8 mouse cellular contexts compared by ENCODE assay signal in genomic region chr7:143460217-143460834, GRCm38 (mm10). TPM values are rescaled to one million over a fixed set of nuclear protein-coding genes. Genes with fewer than 3 reads are reported as not detected.
DNase-seq lines count a peak whose midpoint lies in the region; ATAC-seq and TF ChIP-seq lines count a peak whose summit lies in the region.

No protein-coding gene starts in this region.

- H3K9me3 ChIP-seq in E14TG2a.4 (ENCODE audit: low read length) = peaks cover 3% of the 10 kb centered on the region; the same call in 1 of the 2 replicates
- H3K9me3 ChIP-seq in forebrain, postnatal 0 days (ENCODE audit: low read length) = no peaks in the 10 kb centered on the region
- peaks cover 34% of the 10 kb centered on the region for H3K9me3 ChIP-seq in liver, embryonic 12.5 days (replicated peaks)

- peak overlapping the region; percentile 43 for H3K9ac ChIP-seq in forebrain, postnatal 0 days
- peak overlapping the region; percentile 19 for H3K9ac ChIP-seq in liver, embryonic 12.5 days

- peaks cover 42% of the 10 kb centered on the region for H3K4me1 ChIP-seq in E14TG2a.4 (replicated peaks; ENCODE audit: low read depth, low read length)
- 0 out of 2 replicates have a peak, but pooled peaks cover 3% of the 10 kb centered on the region for H3K4me1 ChIP-seq in forebrain, postnatal 0 days (ENCODE audit: insufficient read depth)
- peaks cover 21% of the 10 kb centered on the region for H3K4me1 ChIP-seq in liver, embryonic 12.5 days

- DNase-seq in gastrocnemius, adult 2 months = no peak
- DNase-seq in gastrocnemius, postnatal 36 days = no peak
- DNase-seq in forebrain, postnatal 0 days = peak; percentile 27
- no peak for DNase-seq in natural killer cell, adult 2 months (ENCODE audit: low spot score in 2 of 2)
- no peak for DNase-seq in cerebellum, adult 9-10 months
- no peak for DNase-seq in left cerebral cortex, postnatal 25 days (ENCODE audit: low spot score in 2 of 2)

- no peaks in the 10 kb centered on the region for H3K36me3 ChIP-seq in E14TG2a.4 (ENCODE audit: insufficient read depth, low read length)
- H3K36me3 ChIP-seq in forebrain, postnatal 0 days (ENCODE audit: insufficient read depth) = no peaks in the 10 kb centered on the region
- peaks cover 6% of the 10 kb centered on the region; the same call in 1 of the 2 replicates for H3K36me3 ChIP-seq in liver, embryonic 12.5 days

- H3K4me3 ChIP-seq in gastrocnemius, adult 2 months = peak overlapping the region; percentile 81
- H3K4me3 ChIP-seq in E14TG2a.4 (replicated peaks; ENCODE audit: low read length) = peak overlapping the region; percentile 78
- peak overlapping the region; percentile 36 for H3K4me3 ChIP-seq in forebrain, postnatal 0 days (ENCODE audit: low read depth, low read length)
- peak overlapping the region; percentile 51 for H3K4me3 ChIP-seq in liver, embryonic 12.5 days

- H3K4me2 ChIP-seq in forebrain, postnatal 0 days (ENCODE audit: low read depth) = peak overlapping the region; percentile 47
- peak overlapping the region; percentile 68 for H3K4me2 ChIP-seq in liver, embryonic 12.5 days

- peak; percentile 2; the same call in 1 of the 2 replicates for ATAC-seq in forebrain, postnatal 0 days
- no peak for ATAC-seq in liver, embryonic 12.5 days

- H3K27me3 ChIP-seq in E14TG2a.4 (ENCODE audit: insufficient read depth, low read length) = peaks cover 94% of the 10 kb centered on the region
- peaks cover 12% of the 10 kb centered on the region for H3K27me3 ChIP-seq in forebrain, postnatal 0 days (ENCODE audit: insufficient read depth, low read length)
- peaks cover 100% of the 10 kb centered on the region for H3K27me3 ChIP-seq in liver, embryonic 12.5 days (replicated peaks)

- WGBS in forebrain, postnatal 0 days = 46% methylated on average over 60 of the region's 60 CpGs
- WGBS in liver, embryonic 12.5 days (ENCODE audit: insufficient replicate concordance) = 30% methylated on average over 60 of the region's 60 CpGs

- peak overlapping the region; percentile 82 for H3K27ac ChIP-seq in gastrocnemius, adult 2 months
- H3K27ac ChIP-seq in forebrain, postnatal 0 days (ENCODE audit: low read depth, low read length) = no peak overlapping the region
- H3K27ac ChIP-seq in liver, embryonic 12.5 days = peak overlapping the region; percentile 50; the same call in 1 of the 2 replicates

- no peak; the same call in 1 of the 2 replicates for TF ChIP-seq CTCF in gastrocnemius, adult 2 months (IDR thresholded peaks at IDR 0.05)
- no peak for TF ChIP-seq CTCF in E14TG2a.4 (conservative IDR thresholded peaks at IDR 0.05; ENCODE audit: low read length)
- TF ChIP-seq CTCF in forebrain, postnatal 0 days (IDR thresholded peaks at IDR 0.05; ENCODE audit: low read depth) = no peak

- intact Hi-C loops in gastrocnemius, adult 2 months (cut with DNase I) = loop anchor here (5.0 to 10.0 kb wide), 5 partner anchors 53 to 456 kb away; partner anchors contain the start of gene Tspan32
- intact Hi-C loops in gastrocnemius, postnatal 36 days (cut with DNase I) = loop anchor here (5.0 to 10.0 kb wide), 3 partner anchors 98 to 456 kb away; partner anchors contain the start of gene Tspan32
- intact Hi-C loops in left cerebral cortex, postnatal 25 days (cut with DNase I) = no loop called here

RNA-seq across cellular contexts. Expression of gene Cdkn1c, which starts 0.5 kb away (rescaled TPM):
- total RNA-seq in gastrocnemius, adult 2 months (2021) = 10 to 100 TPM; 23.2 to 23.5 TPM
- 10 to 100 TPM; 43.2 to 98.2 TPM for total RNA-seq in gastrocnemius, postnatal 36 days (2021)
- 99.0 and 123 TPM in 2 replicates for total RNA-seq in forebrain, postnatal 0 days (2014; rRNA removed)
- polyA plus RNA-seq in forebrain, postnatal 0 days (2015; fragmentation: Nextera tagmentation; extraction: Ambion mirVana) = 119 and 124 TPM in 2 replicates
- 434 and 450 TPM in 2 replicates for polyA plus RNA-seq in liver, embryonic 12.5 days (2016; fragmentation: Nextera tagmentation; extraction: Ambion mirVana)
- 10 to 100 TPM; 10.7 to 11.4 TPM for total RNA-seq in left cerebral cortex, postnatal 25 days (2021)

RNA-seq across cellular contexts. Expression of gene Slc22a18, which starts 13.2 kb away (rescaled TPM):
- total RNA-seq in gastrocnemius, adult 2 months (2021) = under 1 TPM; 0.17 to 0.20 TPM
- total RNA-seq in gastrocnemius, postnatal 36 days (2021) = under 1 TPM in 1 of 2 experiments, not detected in 1; 0.25 TPM
- 0.92 and 1.7 TPM in 2 replicates for total RNA-seq in forebrain, postnatal 0 days (2014; rRNA removed)
- polyA plus RNA-seq in forebrain, postnatal 0 days (2015; fragmentation: Nextera tagmentation; extraction: Ambion mirVana) = 0.71 and 1.0 TPM in 2 replicates
- 4.5 and 5.1 TPM in 2 replicates for polyA plus RNA-seq in liver, embryonic 12.5 days (2016; fragmentation: Nextera tagmentation; extraction: Ambion mirVana)
- under 1 TPM in 1 of 2 experiments, not detected in 1; 0.78 TPM for total RNA-seq in left cerebral cortex, postnatal 25 days (2021)

RNA-seq across cellular contexts. Expression of gene Phlda2, which starts 42.6 kb away (rescaled TPM):
- total RNA-seq in gastrocnemius, adult 2 months (2021) = not detected
- not detected for total RNA-seq in gastrocnemius, postnatal 36 days (2021)
- total RNA-seq in forebrain, postnatal 0 days (2014; rRNA removed) = 0.46 TPM in 1 of 2 replicates, not detected in the other
- polyA plus RNA-seq in forebrain, postnatal 0 days (2015; fragmentation: Nextera tagmentation; extraction: Ambion mirVana) = 0.60 TPM in 1 of 2 replicates, not detected in the other
- polyA plus RNA-seq in liver, embryonic 12.5 days (2016; fragmentation: Nextera tagmentation; extraction: Ambion mirVana) = 18.1 and 18.5 TPM in 2 replicates
- not detected for total RNA-seq in left cerebral cortex, postnatal 25 days (2021)
